Mouse (Mus musculus): Measurements from ENCODE around the gene Lhfpl3. TPM values are rescaled to one million over a fixed set of nuclear protein-coding genes. Genes with fewer than 3 reads are reported as not detected.
A peak's percentile ranks its signal among the peaks of the same experiment; 100 is the strongest.

Lhfpl3 gene
- polyA plus RNA-seq, 1 experiment, result 18.8 TPM

- no peak for TF ChIP-seq CTCF (IDR thresholded peaks at IDR 0.05; ENCODE audit: extremely low read depth, insufficient read depth, low read length)
- TF ChIP-seq POLR2A (IDR thresholded peaks at IDR 0.05; ENCODE audit: extremely low read depth, insufficient read depth, low read length), result no peak
- Histone ChIP-seq H3K4me3 (ENCODE audit: insufficient read depth, low read length) (no peak overlapping the region), H3K27ac (ENCODE audit: insufficient read depth, low read length) (no peak overlapping the region), H3K4me1 (ENCODE audit: control insufficient read depth, insufficient read depth, low read length) (no peaks in the 10 kb centered on the region)
Measured at GRCm38 (mm10) chr5:23247784-23248183, 501.9 kb downstream of the Lhfpl3 start.

- TF ChIP-seq CTCF (IDR thresholded peaks at IDR 0.05; ENCODE audit: extremely low read depth, insufficient read depth, low read length), result no peak
- TF ChIP-seq POLR2A (IDR thresholded peaks at IDR 0.05; ENCODE audit: extremely low read depth, insufficient read depth, low read length), result no peak
- Histone ChIP-seq H3K4me1 (ENCODE audit: control insufficient read depth, insufficient read depth, low read length) (no peaks in the 10 kb centered on the region), H3K27ac (ENCODE audit: insufficient read depth, low read length) (no peak overlapping the region), H3K4me3 (ENCODE audit: insufficient read depth, low read length) (no peak overlapping the region)
Measured at GRCm38 (mm10) chr5:23248303-23248702, 502.4 kb downstream of the Lhfpl3 start.

- TF ChIP-seq POLR2A (IDR thresholded peaks at IDR 0.05; ENCODE audit: extremely low read depth, insufficient read depth, low read length) (no peak), CTCF (IDR thresholded peaks at IDR 0.05; ENCODE audit: extremely low read depth, insufficient read depth, low read length) (no peak)
- H3K4me3 ChIP-seq (ENCODE audit: insufficient read depth, low read length), result no peak overlapping the region
- no peaks in the 10 kb centered on the region for H3K4me1 ChIP-seq (ENCODE audit: control insufficient read depth, insufficient read depth, low read length)
- no peak overlapping the region for H3K27ac ChIP-seq (ENCODE audit: insufficient read depth, low read length)
Measured at GRCm38 (mm10) chr5:23249896-23250875, 504.3 kb downstream of the Lhfpl3 start.

GRCm38 (mm10) chr5:23251462-23252224, 505.8 kb downstream of the Lhfpl3 start:
- no peak overlapping the region for H3K27ac ChIP-seq (ENCODE audit: insufficient read depth, low read length)
- no peak overlapping the region for H3K4me3 ChIP-seq (ENCODE audit: insufficient read depth, low read length)
- TF ChIP-seq POLR2A (IDR thresholded peaks at IDR 0.05; ENCODE audit: extremely low read depth, insufficient read depth, low read length) (no peak), CTCF (IDR thresholded peaks at IDR 0.05; ENCODE audit: extremely low read depth, insufficient read depth, low read length) (peak; percentile 42)
- no peaks in the 10 kb centered on the region for H3K4me1 ChIP-seq (ENCODE audit: control insufficient read depth, insufficient read depth, low read length)

GRCm38 (mm10) chr5:23255816-23256418, 510.1 kb downstream of the Lhfpl3 start:
- TF ChIP-seq POLR2A (IDR thresholded peaks at IDR 0.05; ENCODE audit: extremely low read depth, insufficient read depth, low read length) (no peak), CTCF (IDR thresholded peaks at IDR 0.05; ENCODE audit: extremely low read depth, insufficient read depth, low read length) (no peak)
- no peak overlapping the region for H3K27ac ChIP-seq (ENCODE audit: insufficient read depth, low read length)
- no peaks in the 10 kb centered on the region for H3K4me1 ChIP-seq (ENCODE audit: control insufficient read depth, insufficient read depth, low read length)
- H3K4me3 ChIP-seq (ENCODE audit: insufficient read depth, low read length), result no peak overlapping the region

GRCm38 (mm10) chr5:23273309-23273708, 527.5 kb downstream of the Lhfpl3 start:
- Histone ChIP-seq H3K27ac (ENCODE audit: insufficient read depth, low read length) (no peak overlapping the region), H3K4me1 (ENCODE audit: control insufficient read depth, insufficient read depth, low read length) (no peaks in the 10 kb centered on the region), H3K4me3 (ENCODE audit: insufficient read depth, low read length) (no peak overlapping the region)
- TF ChIP-seq POLR2A (IDR thresholded peaks at IDR 0.05; ENCODE audit: extremely low read depth, insufficient read depth, low read length) (no peak), CTCF (IDR thresholded peaks at IDR 0.05; ENCODE audit: extremely low read depth, insufficient read depth, low read length) (no peak)

GRCm38 (mm10) chr5:23279364-23279763, 533.5 kb downstream of the Lhfpl3 start:
- TF ChIP-seq CTCF (IDR thresholded peaks at IDR 0.05; ENCODE audit: extremely low read depth, insufficient read depth, low read length), result no peak
- no peak for TF ChIP-seq POLR2A (IDR thresholded peaks at IDR 0.05; ENCODE audit: extremely low read depth, insufficient read depth, low read length)
- Histone ChIP-seq H3K4me3 (ENCODE audit: insufficient read depth, low read length) (no peak overlapping the region), H3K27ac (ENCODE audit: insufficient read depth, low read length) (no peak overlapping the region), H3K4me1 (ENCODE audit: control insufficient read depth, insufficient read depth, low read length) (no peaks in the 10 kb centered on the region)

GRCm38 (mm10) chr5:23284884-23285283, 539.0 kb downstream of the Lhfpl3 start:
- no peaks in the 10 kb centered on the region for H3K4me1 ChIP-seq (ENCODE audit: control insufficient read depth, insufficient read depth, low read length)
- no peak overlapping the region for H3K4me3 ChIP-seq (ENCODE audit: insufficient read depth, low read length)
- H3K27ac ChIP-seq (ENCODE audit: insufficient read depth, low read length), result no peak overlapping the region
- no peak for TF ChIP-seq POLR2A (IDR thresholded peaks at IDR 0.05; ENCODE audit: extremely low read depth, insufficient read depth, low read length)
- no peak for TF ChIP-seq CTCF (IDR thresholded peaks at IDR 0.05; ENCODE audit: extremely low read depth, insufficient read depth, low read length)

- no peaks in the 10 kb centered on the region for H3K4me1 ChIP-seq (ENCODE audit: control insufficient read depth, insufficient read depth, low read length)
- no peak overlapping the region for H3K4me3 ChIP-seq (ENCODE audit: insufficient read depth, low read length)
- no peak overlapping the region for H3K27ac ChIP-seq (ENCODE audit: insufficient read depth, low read length)
- no peak for TF ChIP-seq CTCF (IDR thresholded peaks at IDR 0.05; ENCODE audit: extremely low read depth, insufficient read depth, low read length)
- no peak for TF ChIP-seq POLR2A (IDR thresholded peaks at IDR 0.05; ENCODE audit: extremely low read depth, insufficient read depth, low read length)
Measured at GRCm38 (mm10) chr5:23289149-23289548, 543.3 kb downstream of the Lhfpl3 start.

Other genes with a start within 250 kb of the Lhfpl3 start
- 6.8 and 6.9 TPM in 2 replicates for gene Orc5, start 195.6 kb upstream of the Lhfpl3 start, polyA plus RNA-seq (2012; rRNA removed)